Mouse (Mus musculus) CH12.LX (cell line): ENCODE measurements around the gene 1700012B07Rik. TPM values are rescaled to one million over a fixed set of nuclear protein-coding genes. Genes with fewer than 3 reads are reported as not detected.

Experiments
- DNase-seq: peaks from one replicate; pipeline ENCODE4 v3.0.0-alpha.2; 2013; ENCODE audit errors: extremely low read depth
- H3K27ac ChIP-seq: 2 replicates; pipeline ENCODE4 v1.5.1; 2012; ENCODE audit warnings: low read depth, mild to moderate bottlenecking, control low read depth, moderate library complexity; ENCODE audit not compliant: insufficient read depth
- H3K27me3 ChIP-seq: replicated peaks from 2 replicates; pipeline ENCODE3; 2012; ENCODE audit warnings: inconsistent platforms
- H3K36me3 ChIP-seq, 2 experiments: replicated peaks in 1 of 2; 2 replicates each; pipeline versions ENCODE3 to v1.6.1; 2012; ENCODE audit warnings: inconsistent platforms in 1 of 2, low read length in 1 of 2, mild to moderate bottlenecking in 1 of 2, mixed read lengths in 1 of 2, moderate library complexity in 1 of 2; ENCODE audit not compliant: control insufficient read depth in 1 of 2, insufficient read depth in 1 of 2
- H3K4me1 ChIP-seq, 2 experiments: 2 replicates each; pipeline ENCODE4 v1.6.1; 2012; ENCODE audit warnings: inconsistent platforms in 1 of 2, moderate library complexity in 1 of 2; ENCODE audit not compliant: insufficient read depth in 2 of 2, control insufficient read depth in 1 of 2
- H3K4me2 ChIP-seq: 2 replicates; pipeline ENCODE4 v1.6.1; 2012; ENCODE audit warnings: low read depth, mild to moderate bottlenecking, control low read depth; ENCODE audit not compliant: poor library complexity, insufficient read depth, severe bottlenecking
- H3K4me3 ChIP-seq, 3 experiments: fragments of 150-350 bp in 1 of 3; sonication (generic) in 1 of 3; replicated peaks in 1 of 3; 2 replicates each; pipeline versions ENCODE3 to v1.5.1; 2011 to 2012; ENCODE audit warnings: low read depth in 2 of 3, low read length in 2 of 3, mild to moderate bottlenecking in 2 of 3, moderate library complexity in 2 of 3, control low read depth in 1 of 3, improper control_type of control experiment in 1 of 3, inconsistent platforms in 1 of 3, mixed read lengths in 1 of 3; ENCODE audit not compliant: poor library complexity in 1 of 3
- H3K79me2 ChIP-seq: replicated peaks from 2 replicates; pipeline ENCODE4 v1.6.1; 2012; ENCODE audit warnings: mild to moderate bottlenecking, moderate library complexity; ENCODE audit not compliant: control insufficient read depth, poor library complexity, insufficient read depth, severe bottlenecking; ENCODE audit errors: extremely low read depth
- H3K9ac ChIP-seq: 2 replicates; pipeline ENCODE4 v1.6.1; 2012; ENCODE audit warnings: low read depth, mild to moderate bottlenecking, control low read depth, moderate library complexity; ENCODE audit not compliant: insufficient read depth
- H3K9me3 ChIP-seq: replicated peaks from 2 replicates; pipeline ENCODE3; 2012; ENCODE audit warnings: low read length, inconsistent platforms, mixed read lengths
- BHLHE40 ChIP-seq: IDR thresholded peaks from 2 replicates; pipeline ENCODE4 v1.6.1; 2011; ENCODE audit warnings: mild to moderate bottlenecking, low read depth, low read length, improper control_type of control experiment
- CHD2 ChIP-seq: IDR thresholded peaks from 2 replicates; pipeline ENCODE4 v1.6.1; 2011; ENCODE audit warnings: low read length, improper control_type of control experiment
- CTCF ChIP-seq, 2 experiments: IDR thresholded peaks in 1 of 2; conservative IDR thresholded peaks in 1 of 2; 2 replicates each; pipeline ENCODE4 v1.5.1; 2011 to 2012; ENCODE audit warnings: low read depth in 2 of 2, low read length in 2 of 2, improper control_type of control experiment in 1 of 2, inconsistent platforms in 1 of 2, mild to moderate bottlenecking in 1 of 2, moderate library complexity in 1 of 2
- E2F4 ChIP-seq: IDR thresholded peaks from 2 replicates; pipeline ENCODE4 v1.6.1; 2011; ENCODE audit warnings: low read depth, low read length, improper control_type of control experiment; ENCODE audit not compliant: insufficient replicate concordance
- ELF1 ChIP-seq: IDR thresholded peaks from 2 replicates; pipeline ENCODE4 v1.6.1; 2014; ENCODE audit warnings: low read depth, mild to moderate bottlenecking, inconsistent platforms, low read length, improper control_type of control experiment
- EP300 ChIP-seq: IDR thresholded peaks from 2 replicates; pipeline ENCODE4 v1.6.1; 2011; ENCODE audit warnings: low read length, improper control_type of control experiment
- ETS1 ChIP-seq: conservative IDR thresholded peaks from 2 replicates; pipeline ENCODE4 v1.6.1; 2012; ENCODE audit warnings: low read depth, mild to moderate bottlenecking, inconsistent platforms, low read length, improper control_type of control experiment, moderate library complexity
- GABPA ChIP-seq: IDR thresholded peaks from 2 replicates; pipeline ENCODE4 v1.6.1; 2012; ENCODE audit warnings: low read depth, low read length, improper control_type of control experiment, inconsistent platforms; ENCODE audit not compliant: insufficient replicate concordance
- HCFC1 ChIP-seq: IDR thresholded peaks from 2 replicates; pipeline ENCODE4 v1.6.1; 2012; ENCODE audit warnings: low read depth, mild to moderate bottlenecking, inconsistent platforms, low read length, improper control_type of control experiment
- MAFK ChIP-seq: IDR thresholded peaks from 2 replicates; pipeline ENCODE4 v1.6.1; 2011; ENCODE audit warnings: low read length, improper control_type of control experiment; ENCODE audit not compliant: insufficient replicate concordance
- MAZ ChIP-seq: IDR thresholded peaks from 2 replicates; pipeline ENCODE4 v1.6.1; 2012; ENCODE audit warnings: low read depth, mild to moderate bottlenecking, inconsistent platforms, low read length, improper control_type of control experiment, moderate library complexity
- MEF2A ChIP-seq: IDR thresholded peaks from 2 replicates; pipeline ENCODE4 v1.6.1; 2014; ENCODE audit warnings: low read depth, mild to moderate bottlenecking, inconsistent platforms, low read length, improper control_type of control experiment, borderline replicate concordance
- MXI1 ChIP-seq: IDR thresholded peaks from 2 replicates; pipeline ENCODE4 v1.6.1; 2011; ENCODE audit warnings: mild to moderate bottlenecking, low read depth, low read length, improper control_type of control experiment
- MYC ChIP-seq: IDR thresholded peaks from 2 replicates; pipeline ENCODE4 v1.6.1; 2011; ENCODE audit warnings: low read depth, mild to moderate bottlenecking, improper control_type of control experiment, low read length
- POLR2A ChIP-seq: IDR thresholded peaks from 2 replicates; pipeline ENCODE4 v1.6.1; 2011; ENCODE audit warnings: low read depth, mild to moderate bottlenecking, improper control_type of control experiment, low read length
- POLR2AphosphoS2 ChIP-seq: IDR thresholded peaks from 2 replicates; pipeline ENCODE4 v1.6.1; 2011; ENCODE audit warnings: low read depth, low read length, improper control_type of control experiment
- RCOR1 ChIP-seq: conservative IDR thresholded peaks from 2 replicates; pipeline ENCODE4 v1.6.1; 2012; ENCODE audit warnings: low read depth, mild to moderate bottlenecking, inconsistent platforms, low read length, improper control_type of control experiment
- SMC3 ChIP-seq: IDR thresholded peaks from 2 replicates; pipeline ENCODE4 v1.6.1; 2011; ENCODE audit warnings: low read depth, low read length, improper control_type of control experiment
- ZKSCAN1 ChIP-seq: IDR thresholded peaks from 2 replicates; pipeline ENCODE4 v1.6.1; 2012; ENCODE audit warnings: low read depth, inconsistent platforms, low read length, improper control_type of control experiment, borderline replicate concordance
- ZMIZ1 ChIP-seq: IDR thresholded peaks from 2 replicates; pipeline ENCODE4 v1.6.1; 2012; ENCODE audit warnings: low read depth, mild to moderate bottlenecking, inconsistent platforms, low read length, improper control_type of control experiment
- dilution Hi-C: fragments of 300-500 bp; cut with MboI; formaldehyde crosslinking; loops from 2 replicates; pipeline ENCODE4 v1.14.3; 2020; ENCODE audit warnings: low sequenced_read_pairs; ENCODE audit not compliant: extremely low pct_unique_long_range_greater_than_20kb, extremely low pct_ligation_motif_present
- in situ Hi-C: fragments of 300-500 bp; cut with MboI; formaldehyde crosslinking; loops from 3 replicates; pipeline ENCODE4 v1.14.3; 2019; ENCODE audit warnings: low sequenced_read_pairs, low pct_ligation_motif_present, low pct_unique_long_range_greater_than_20kb, mixed read lengths
- polyA plus RNA-seq: library from polyadenylated mRNA; unstranded; fragments of >175 nt; gene quantifications from 2 replicates; pipeline ENCODE4 v1.2.1, GENCODE M21; 2012; ENCODE audit warnings: low read depth; ENCODE audit not compliant: insufficient read length
- total RNA-seq, 2 experiments: library from RNA; depleted of rRNA; stranded (reverse); fragments of 300-350 nt in 1 of 2; fragments of >200 nt in 1 of 2; gene quantifications; 2 replicates each; pipeline ENCODE4 v1.2.3; 2012 to 2014

Gene 1700012B07Rik
- total and polyA plus RNA-seq, 3 experiments = 0.29 TPM; not detected in 2

DNA sequence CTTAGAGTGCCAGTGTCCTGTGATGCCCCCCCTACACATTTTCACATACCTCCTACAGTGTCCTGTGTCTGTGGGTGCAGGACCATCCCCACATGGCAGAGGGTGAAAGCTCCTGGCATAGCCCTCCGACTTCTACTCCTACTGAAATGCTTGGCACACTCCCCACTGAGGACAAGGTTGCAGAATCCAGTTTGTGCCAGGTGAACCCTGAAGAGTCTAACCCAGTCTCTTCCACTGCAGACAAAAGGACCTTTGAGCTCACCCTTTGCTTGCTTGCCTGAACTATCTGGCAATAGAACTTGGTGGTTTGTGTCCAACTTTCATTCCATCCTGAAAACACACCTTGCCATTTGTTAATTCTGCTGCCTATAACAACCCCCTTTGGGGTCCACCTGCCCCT, 56.5 kb downstream of the 1700012B07Rik start:
- Histone ChIP-seq H3K9me3 (peaks cover 7% of the 10 kb centered on the region), H3K4me2 (no peak overlapping the region), H3K79me2 (no peaks in the 10 kb centered on the region), H3K27me3 (no peaks in the 10 kb centered on the region), H3K36me3 (no peaks in the 10 kb centered on the region), H3K9ac (no peak overlapping the region), H3K27ac (no peak overlapping the region), H3K4me3 (no peak overlapping the region), H3K4me1 (peaks cover 3 to 14% of the 10 kb centered on the region in 2 experiments; a peak in 2 of 4 replicates)
- in situ Hi-C loops = no loop called here
- DNase-seq = no peak
- TF ChIP-seq BHLHE40 = no peak
- TF ChIP-seq E2F4 = no peak
- no peak for TF ChIP-seq RCOR1
- no peak for TF ChIP-seq MYC
- no peak for TF ChIP-seq ELF1
- no peak for TF ChIP-seq CHD2
- TF ChIP-seq MXI1 = no peak
- no peak for TF ChIP-seq MEF2A
- TF ChIP-seq ZKSCAN1 = no peak
- TF ChIP-seq HCFC1 = no peak
- TF ChIP-seq GABPA = no peak
- no peak for TF ChIP-seq ZMIZ1
- TF ChIP-seq MAFK = no peak
- no peak for TF ChIP-seq SMC3
- no peak for TF ChIP-seq POLR2AphosphoS2
- no peak for TF ChIP-seq POLR2A
- no peak for TF ChIP-seq ETS1
- no peak for TF ChIP-seq MAZ
- TF ChIP-seq EP300 = no peak
- dilution Hi-C loops = no loop called here

DNA sequence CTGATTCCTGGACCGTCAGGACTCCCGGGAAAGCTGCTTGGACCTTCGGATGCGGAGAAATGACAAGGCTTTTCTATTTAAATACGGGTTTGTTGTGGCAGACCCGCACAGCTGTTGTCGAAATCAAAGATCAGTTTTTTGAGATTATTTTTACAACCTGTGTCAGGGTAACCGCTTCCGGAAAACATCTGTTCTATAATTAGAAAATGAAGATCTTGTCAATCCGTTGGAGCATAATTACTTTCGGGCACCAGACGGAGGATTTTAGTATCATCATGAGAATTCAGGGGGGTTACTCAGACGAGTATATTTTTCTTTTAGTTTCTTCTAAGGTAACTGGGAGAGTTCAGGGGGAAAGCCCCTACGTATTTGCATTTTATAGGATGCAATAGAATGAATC, 57.7 kb downstream of the 1700012B07Rik start:
- Histone ChIP-seq H3K4me1 (peaks cover 3 to 14% of the 10 kb centered on the region in 2 experiments; a peak in 2 of 4 replicates), H3K27me3 (no peaks in the 10 kb centered on the region), H3K27ac (no peak overlapping the region), H3K79me2 (no peaks in the 10 kb centered on the region), H3K9me3 (peaks cover 7% of the 10 kb centered on the region), H3K9ac (no peak overlapping the region), H3K4me3 (no peak overlapping the region), H3K36me3 (no peaks in the 10 kb centered on the region), H3K4me2 (no peak overlapping the region)
- no peak for TF ChIP-seq CTCF (conservative IDR thresholded peaks at IDR 0.05 in 1 of 2, IDR thresholded peaks at IDR 0.05 in 1 of 2; ENCODE audit: low read depth in 2 of 2, low read length in 2 of 2)
- no peak for TF ChIP-seq MAFK
- no peak for TF ChIP-seq HCFC1
- no peak for DNase-seq
- dilution Hi-C loops = no loop called here
- in situ Hi-C loops = no loop called here
